Mouse (Mus musculus) thymus, postnatal 0 days (tissue): ENCODE measurements around the gene Gm21972. TPM values are rescaled to one million over a fixed set of nuclear protein-coding genes. Genes with fewer than 3 reads are reported as not detected.

Experiments used
- polyA plus RNA-seq: library from polyadenylated mRNA; unstranded; fragments of >200 nt; fragmentation: Nextera tagmentation; extraction: Ambion mirVana; gene quantifications from 2 replicates; pipeline ENCODE4 v1.2.1, GENCODE M21; 2015

The Gm21972 gene
- polyA plus RNA-seq, 1 experiment from 2014 or later, result 0.34 TPM

Other genes with a start within 250 kb of the Gm21972 start
- 178 and 184 TPM in 2 replicates for gene Itm2c, start 239.4 kb upstream of the Gm21972 start, polyA plus RNA-seq
- gene 4933407L21Rik, start 205.2 kb upstream of the Gm21972 start, polyA plus RNA-seq, result 2.6 and 3.1 TPM in 2 replicates
- 0.39 and 0.58 TPM in 2 replicates for gene Gpr55, start 172.6 kb upstream of the Gm21972 start, polyA plus RNA-seq
- gene Spata3, start 116.8 kb upstream of the Gm21972 start, polyA plus RNA-seq, result not detected in 2 replicates
- 0.14 and 0.15 TPM in 2 replicates for gene 2810459M11Rik, start 87.8 kb upstream of the Gm21972 start, polyA plus RNA-seq
- 125 and 128 TPM in 2 replicates for gene Psmd1, start 69.2 kb upstream of the Gm21972 start, polyA plus RNA-seq
- 0.13 and 0.19 TPM in 2 replicates for gene Htr2b, start 21.7 kb upstream of the Gm21972 start, polyA plus RNA-seq
- 9.7 and 10.3 TPM in 2 replicates for gene Armc9, start 21.1 kb downstream of the Gm21972 start, polyA plus RNA-seq
- gene B3gnt7, start 169.2 kb downstream of the Gm21972 start, polyA plus RNA-seq, result 0.66 and 0.98 TPM in 2 replicates
- gene Ncl, start 225.8 kb downstream of the Gm21972 start, polyA plus RNA-seq, result 458 and 464 TPM in 2 replicates